Mouse (Mus musculus) activated CD4-positive, CD25-positive, alpha-beta regulatory T cell, adult 4 months (primary cell): Measurements from ENCODE around the gene Gm10639. TPM values are rescaled to one million over a fixed set of nuclear protein-coding genes. Genes with fewer than 3 reads are reported as not detected.
"Not testable (repeated sequence)": the region's sequence is repeated elsewhere in the genome, so short reads cannot be mapped to it uniquely, and the experiment has no call there.

Experiments used
- ATAC-seq: one replicate; pipeline ENCODE4 v1.8.0; 2017
- polyA plus RNA-seq, 2 experiments: library from polyadenylated mRNA; unstranded; fragments of 100-300 nt; shearing (Covaris generic); gene quantifications; one replicate each; pipeline ENCODE4 v1.2.1; 2017

The Gm10639 gene
- polyA plus RNA-seq = not detected

GRCm38 (mm10) chr9:78289723-78290122, at the start of gene Gm10639:
Gene Gm10639 (plus strand): TSS chr9:78289923.
- not testable (repeated sequence) for ATAC-seq

GRCm38 (mm10) chr9:78255683-78256470, 33.8 kb upstream of the Gm10639 start:
- not testable (repeated sequence) for ATAC-seq

DNA sequence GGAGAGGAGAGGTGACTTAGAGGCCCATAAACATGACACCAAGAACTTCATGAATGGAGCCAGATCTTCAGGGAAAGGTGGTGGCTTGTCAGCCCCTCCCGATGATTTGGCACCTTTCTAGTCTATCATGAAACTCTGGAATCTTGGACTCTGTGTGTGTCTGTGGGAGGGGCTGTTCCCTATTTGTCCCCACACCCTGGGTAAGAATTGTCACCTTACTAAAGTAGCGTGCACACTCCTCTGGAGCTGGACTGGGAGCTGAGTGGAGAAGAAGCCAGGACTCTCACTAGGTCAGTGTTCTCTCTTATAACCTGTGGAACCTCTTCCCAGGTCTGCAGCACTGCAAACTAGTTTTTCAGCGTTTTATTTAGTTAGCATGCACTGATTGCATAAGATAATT, 32.8 kb upstream of the Gm10639 start, which contains the start of gene Gm3776:
Gm3776 (plus strand) TSS at position 216 of the 400 bp plus-strand sequence.
- ATAC-seq = not testable (repeated sequence)

GRCm38 (mm10) chr9:78259688-78260087, 30.0 kb upstream of the Gm10639 start:
- ATAC-seq = peak; percentile 71

DNA sequence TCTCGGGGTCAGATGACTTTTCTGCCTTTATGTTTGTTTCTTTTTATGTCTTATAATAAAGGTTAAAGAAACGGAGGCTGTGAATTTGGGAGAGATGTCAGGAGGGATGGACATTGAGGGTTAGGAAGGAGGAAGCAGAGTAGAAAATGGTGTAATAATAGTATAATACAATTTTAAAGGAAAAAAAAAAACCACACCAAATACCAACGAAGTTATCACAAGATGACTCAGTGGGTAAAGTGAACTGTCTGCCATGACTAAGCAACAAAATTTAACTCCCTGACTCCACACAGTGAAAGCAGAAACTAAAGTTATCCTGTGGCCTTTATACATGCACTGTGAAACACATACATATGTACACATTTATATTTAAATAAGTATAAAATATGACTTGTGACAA, 18.8 kb upstream of the Gm10639 start:
- not testable (repeated sequence) for ATAC-seq

DNA sequence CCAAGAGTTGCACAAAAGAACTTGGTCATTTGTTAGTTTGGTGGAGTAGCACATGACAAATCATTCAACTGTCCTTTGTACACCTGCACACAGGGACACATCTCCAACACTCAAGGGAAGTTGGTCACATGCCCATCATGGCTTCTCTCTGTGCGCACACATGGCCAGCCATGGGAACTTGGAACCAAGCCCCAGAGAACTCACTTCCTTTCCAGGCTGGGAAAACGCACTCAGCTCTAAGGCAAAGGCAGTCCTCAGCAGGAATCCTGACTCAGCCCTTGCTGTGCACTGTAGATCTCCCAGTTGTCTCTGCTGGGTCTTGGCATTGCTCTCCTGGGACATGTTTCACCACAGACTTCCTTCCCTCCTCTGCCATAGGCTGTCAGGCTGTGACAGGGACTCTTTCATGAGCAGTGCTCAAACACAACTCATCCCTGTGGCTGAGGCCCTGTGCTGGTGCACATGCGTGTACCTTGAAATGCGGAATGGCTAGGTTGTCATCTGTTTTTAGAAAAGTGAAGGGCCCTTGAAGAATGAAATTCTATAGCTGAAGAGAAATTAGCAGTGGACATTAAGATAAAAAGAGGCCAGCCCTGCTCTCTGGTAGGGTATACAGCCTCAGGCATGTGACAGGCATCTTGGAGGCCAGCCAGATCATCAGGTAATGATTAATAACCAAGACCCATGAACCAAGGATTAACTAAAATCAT, 7.6 kb upstream of the Gm10639 start:
- ATAC-seq = not testable (repeated sequence)

- not testable (repeated sequence) for ATAC-seq
These were observed 660 bp upstream of the Gm10639 start for GRCm38 (mm10) chr9:78289063-78289462.

- not testable (repeated sequence) for ATAC-seq
These were observed 2.7 kb downstream of the Gm10639 start for GRCm38 (mm10) chr9:78292462-78292861.

DNA sequence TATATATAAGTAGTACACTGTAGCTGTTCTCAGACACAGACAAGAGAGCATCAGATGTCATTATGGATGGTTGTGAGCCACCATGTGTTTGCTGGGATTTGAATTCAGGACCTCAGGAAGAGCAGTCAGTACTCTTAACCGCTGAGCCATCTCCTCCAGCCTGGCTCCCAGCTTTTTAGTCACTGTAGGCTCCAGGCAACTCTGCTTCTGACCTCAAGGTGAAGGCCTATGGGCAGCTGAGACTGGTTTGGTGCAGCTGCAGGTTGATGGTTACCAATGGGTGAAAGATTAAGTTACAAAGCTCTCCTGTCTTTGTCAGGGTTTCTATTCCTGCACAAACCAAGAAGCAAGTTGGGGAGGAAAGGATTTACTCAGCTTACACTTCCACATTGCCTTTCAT, 4.0 kb downstream of the Gm10639 start:
- not testable (repeated sequence) for ATAC-seq

DNA sequence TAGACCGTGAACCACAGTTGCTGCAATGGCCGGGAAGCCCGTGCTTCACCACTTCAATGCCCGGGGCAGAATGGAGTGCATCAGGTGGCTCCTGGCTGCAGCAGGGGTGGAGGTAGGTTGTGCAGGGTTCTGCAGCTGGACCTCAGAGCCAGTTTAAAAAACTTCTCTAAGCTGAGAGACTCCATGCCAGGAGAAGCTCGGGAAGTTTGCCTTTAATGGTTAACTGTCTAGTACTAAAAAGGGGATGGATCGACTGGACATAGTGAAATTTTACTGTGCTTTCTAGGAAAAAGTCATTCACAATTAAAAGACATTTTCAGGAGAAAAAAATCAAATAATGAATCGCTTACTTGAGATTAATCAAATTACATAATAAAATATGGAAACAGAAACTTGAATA, 5.1 kb downstream of the Gm10639 start:
- ATAC-seq = not testable (repeated sequence)

GRCm38 (mm10) chr9:78296089-78296488, 6.4 kb downstream of the Gm10639 start:
- peak; percentile 43 for ATAC-seq

GRCm38 (mm10) chr9:78298232-78298631, 8.5 kb downstream of the Gm10639 start:
- ATAC-seq = no peak

DNA sequence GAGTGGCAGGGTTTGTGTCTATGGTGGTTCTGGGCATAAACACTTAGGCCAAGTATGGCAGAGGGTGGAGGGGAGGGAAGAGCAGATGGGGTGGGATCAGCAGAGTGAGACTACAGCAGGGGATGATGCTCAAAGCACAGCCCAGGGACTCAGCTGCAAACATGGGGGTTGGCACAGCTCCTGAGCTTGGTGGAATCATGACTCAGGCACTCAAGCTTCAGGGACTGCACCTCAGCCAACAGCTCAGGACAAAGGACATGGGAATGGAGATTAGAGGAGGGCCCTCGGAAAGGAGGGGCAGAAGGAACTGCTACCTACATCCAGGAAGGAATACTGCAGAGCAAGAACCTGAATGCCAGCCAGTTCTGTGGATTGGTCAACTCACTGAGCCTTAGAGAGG, 9.4 kb downstream of the Gm10639 start:
- ATAC-seq = not testable (repeated sequence)

DNA sequence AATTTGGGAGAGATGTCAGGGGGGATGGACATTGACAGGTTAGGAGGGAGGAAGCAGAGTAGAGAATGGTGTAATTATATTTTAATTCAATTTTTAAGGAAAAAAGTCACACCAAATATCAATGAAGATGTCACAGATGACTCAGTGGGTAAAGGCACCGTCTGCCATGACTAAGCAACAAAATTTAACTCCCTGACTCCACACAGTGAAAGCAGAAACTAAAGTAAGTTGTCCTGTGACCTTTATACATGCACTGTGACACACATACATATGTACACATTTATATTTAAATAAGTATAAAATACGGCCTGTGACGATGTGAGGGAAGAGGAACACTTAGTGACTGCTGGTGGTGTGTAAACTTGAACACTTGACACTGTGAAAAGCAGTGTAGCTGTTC, 18.4 kb downstream of the Gm10639 start:
- not testable (repeated sequence) for ATAC-seq

GRCm38 (mm10) chr9:78314696-78315095, 25.0 kb downstream of the Gm10639 start, which contains the start of gene Omt2a:
Gene Omt2a (minus strand): TSS chr9:78314796.
- no peak for ATAC-seq

GRCm38 (mm10) chr9:78319499-78319898, 29.8 kb downstream of the Gm10639 start:
- ATAC-seq = no peak

GRCm38 (mm10) chr9:78327289-78327688, 37.6 kb downstream of the Gm10639 start, which contains the start of gene Omt2b:
Gene Omt2b (plus strand): TSS chr9:78327589.
- not testable (repeated sequence) for ATAC-seq

GRCm38 (mm10) chr9:78337050-78337449, 47.3 kb downstream of the Gm10639 start:
- ATAC-seq = not testable (repeated sequence)

DNA sequence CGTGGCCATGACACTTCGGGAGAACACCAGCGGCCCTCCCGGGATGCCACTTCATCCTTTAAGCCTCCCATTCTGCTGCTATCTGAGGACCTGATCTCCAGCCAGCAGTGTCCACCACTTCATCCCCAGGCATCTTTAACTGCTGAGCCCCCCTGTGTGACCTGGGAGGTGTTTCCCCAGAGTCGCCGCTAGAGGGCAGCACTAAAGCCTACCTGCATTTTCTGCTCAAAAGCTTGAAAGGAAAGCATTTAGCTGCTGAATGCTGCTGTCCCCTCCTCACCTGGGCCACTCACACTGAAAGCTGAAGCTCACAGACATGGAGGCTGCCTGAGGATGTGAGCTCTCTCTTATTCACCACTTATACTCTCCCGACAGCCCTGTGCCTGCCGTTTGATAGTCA, 50.6 kb downstream of the Gm10639 start:
- ATAC-seq = not testable (repeated sequence)

- ATAC-seq = not testable (repeated sequence)
These were observed 52.8 kb downstream of the Gm10639 start for GRCm38 (mm10) chr9:78342494-78342893.

DNA sequence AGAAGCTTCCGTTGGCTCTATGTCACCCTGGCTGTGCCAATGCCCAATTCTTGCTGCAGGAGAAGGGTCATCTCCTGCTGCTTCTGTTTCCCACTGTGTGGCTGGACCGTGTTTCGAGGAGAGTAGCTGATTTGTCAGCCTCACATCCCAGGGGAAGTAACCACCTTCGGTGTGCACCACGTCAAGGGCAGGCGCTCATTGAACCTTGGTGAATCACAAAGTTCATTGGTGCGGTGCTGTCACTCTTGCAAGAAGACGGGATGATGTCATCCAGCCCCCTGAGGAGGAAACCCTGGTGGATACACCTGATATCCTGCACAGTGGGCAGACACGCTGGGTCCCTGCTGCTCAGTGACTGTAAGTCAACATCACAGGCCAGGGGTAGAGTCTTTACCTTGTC, 53.3 kb downstream of the Gm10639 start:
- not testable (repeated sequence) for ATAC-seq

DNA sequence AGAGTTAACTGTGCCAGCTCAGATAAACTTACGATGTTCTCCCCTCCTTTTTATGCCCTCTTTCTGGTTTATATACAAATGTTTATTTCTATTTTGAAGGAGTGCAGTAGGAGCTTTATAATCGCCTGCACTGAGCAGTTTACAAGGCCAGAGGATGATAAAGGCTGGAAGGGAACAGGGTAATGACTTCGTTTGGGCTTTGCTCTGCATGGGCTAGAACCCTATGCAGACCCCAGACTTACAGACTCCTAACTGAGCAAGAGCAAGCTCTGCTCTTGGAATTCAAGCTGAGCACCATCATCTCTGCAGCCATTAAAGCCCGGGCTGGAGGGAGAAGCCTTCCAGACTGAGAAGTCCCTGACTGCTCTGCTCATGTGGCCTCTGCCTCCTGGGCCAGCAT, 55.5 kb downstream of the Gm10639 start:
- not testable (repeated sequence) for ATAC-seq

GRCm38 (mm10) chr9:78347004-78347403, 57.3 kb downstream of the Gm10639 start:
- no peak for ATAC-seq
